Mouse (Mus musculus) inflammation-experienced regulatory T-cells, adult 16 weeks (primary cell): Measurements from ENCODE around the gene Lrif1. TPM values are rescaled to one million over a fixed set of nuclear protein-coding genes. Genes with fewer than 3 reads are reported as not detected.

Experiments used
- polyA plus RNA-seq: library from polyadenylated mRNA; unstranded; fragments of 100-300 nt; shearing (Covaris generic); gene quantifications from one replicate; pipeline ENCODE4 v1.2.1, GENCODE M21; 2017

Gene Lrif1
- polyA plus RNA-seq: 57.5 TPM

GRCm38 (mm10) chr3:106684830-106685229, at the start of gene Lrif1:
Gene Lrif1, plus strand, starts transcription at chr3:106684987.

Other genes starting within 250 kb of the Lrif1 start
- 223 TPM for gene Dennd2d, start 202.6 kb upstream of the Lrif1 start, polyA plus RNA-seq
- gene Dram2, start 137.2 kb upstream of the Lrif1 start, polyA plus RNA-seq: 58.7 TPM
- gene Cept1, start 137.2 kb upstream of the Lrif1 start, polyA plus RNA-seq: 124 TPM
- gene Cd53, start 105.2 kb downstream of the Lrif1 start, polyA plus RNA-seq: 1,072 TPM
- not detected for gene Olfr266, start 141.3 kb downstream of the Lrif1 start, polyA plus RNA-seq